Mouse (Mus musculus) urinary bladder, postnatal 36 days (tissue): ENCODE measurements at regions not wholly inside any gene's neighbourhood (a gene's known extent, or its start where the extent isn't known, plus 50 kb on each side); places are given as distances from the start of the nearest gene placed in this dataset.

ENCODE experiments used
- DNase-seq, 2 experiments: peaks; one replicate each; pipeline ENCODE4 v3.0.0; 2022; ENCODE audit warnings: low spot score in 2 of 2, mixed read lengths in 1 of 2

DNA sequence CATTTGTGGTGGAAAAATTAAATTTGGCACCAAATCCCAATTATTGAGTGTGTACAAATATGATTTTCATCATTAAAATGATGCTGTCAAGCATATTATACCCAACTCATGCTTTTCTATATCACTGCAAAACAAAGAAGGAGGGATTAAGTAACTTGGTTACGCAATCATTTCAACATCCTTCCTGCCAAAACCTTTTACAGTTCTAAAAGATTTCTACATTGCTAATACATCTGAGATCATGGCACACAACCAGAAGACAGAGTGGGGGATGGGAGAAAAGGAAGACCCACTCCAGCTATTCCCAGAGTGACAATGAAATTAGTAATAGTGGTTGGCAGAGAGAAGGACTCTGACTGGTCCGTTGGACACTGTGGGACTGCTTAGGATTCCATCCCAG, 280.3 kb upstream of the Nr2f2 start:
- DNase-seq, result no peak

DNA sequence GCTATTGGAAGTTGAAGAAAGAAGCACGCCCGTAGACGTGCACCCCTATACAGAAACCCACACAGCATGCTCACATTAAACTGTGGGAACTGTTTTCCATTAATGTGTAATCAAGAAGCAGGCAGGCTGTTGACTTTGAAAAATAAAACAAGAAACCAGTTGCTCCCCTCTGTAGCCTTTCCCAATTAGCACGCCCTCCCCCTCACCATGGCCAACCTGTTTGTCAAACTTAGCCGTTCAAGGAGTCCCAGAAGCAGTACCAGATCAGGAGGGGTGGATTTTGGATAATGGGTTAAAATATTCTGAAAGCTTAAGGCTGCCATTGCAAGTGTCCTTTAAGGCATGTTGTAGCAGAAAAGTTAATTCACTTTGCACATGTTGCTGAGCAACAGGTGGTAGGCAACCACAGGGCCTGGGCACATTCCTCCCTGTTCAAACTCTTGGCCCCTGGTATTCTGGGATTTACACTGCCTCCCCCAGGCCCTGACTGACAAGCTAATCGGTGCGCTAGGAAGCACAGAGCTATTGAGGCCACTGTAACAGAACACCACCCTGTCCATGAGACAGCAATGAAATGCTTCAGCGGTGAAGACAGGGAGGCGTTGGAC, 277.3 kb upstream of the Nr2f2 start:
- no peak for DNase-seq

DNA sequence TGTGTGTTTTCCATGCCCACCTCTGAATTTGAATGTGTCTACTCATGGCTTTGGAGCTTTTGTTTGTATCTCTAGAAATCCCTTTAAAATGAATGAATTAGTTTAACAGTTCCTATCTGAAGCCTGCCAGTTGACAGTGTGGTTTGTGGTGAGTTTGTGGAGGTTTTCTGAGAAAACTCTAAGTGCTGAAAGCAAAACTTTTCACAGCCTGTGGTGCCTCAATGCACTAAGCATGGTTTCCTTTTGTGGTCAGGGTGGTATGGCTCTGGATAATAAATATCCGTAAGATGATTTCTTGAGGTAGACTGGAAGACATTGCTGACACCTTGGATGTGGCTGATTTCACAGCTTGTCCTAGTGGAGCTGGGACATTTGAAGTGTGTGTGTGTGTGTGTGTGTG, 276.5 kb upstream of the Nr2f2 start:
- no peak for DNase-seq

DNA sequence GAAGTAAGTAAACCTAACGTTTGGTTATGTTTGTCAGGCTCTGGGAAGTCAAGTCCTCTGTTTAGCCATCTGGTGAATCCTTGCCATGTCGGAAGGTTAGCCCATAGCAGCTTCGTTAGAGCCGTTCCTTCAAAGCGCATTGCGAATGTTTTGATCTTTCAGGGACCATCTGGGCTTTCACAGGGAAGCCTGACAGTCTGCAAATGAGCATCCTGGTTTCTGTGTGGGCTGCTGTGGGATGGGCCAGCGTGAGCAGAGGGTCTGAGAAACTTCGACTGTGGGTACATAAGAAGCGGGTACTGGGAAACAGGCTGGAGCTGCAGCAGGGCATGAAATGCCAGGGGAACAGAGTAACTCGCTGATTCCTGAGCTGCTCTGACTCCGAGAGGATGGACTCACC, 274.7 kb upstream of the Nr2f2 start:
- no peak for DNase-seq

DNA sequence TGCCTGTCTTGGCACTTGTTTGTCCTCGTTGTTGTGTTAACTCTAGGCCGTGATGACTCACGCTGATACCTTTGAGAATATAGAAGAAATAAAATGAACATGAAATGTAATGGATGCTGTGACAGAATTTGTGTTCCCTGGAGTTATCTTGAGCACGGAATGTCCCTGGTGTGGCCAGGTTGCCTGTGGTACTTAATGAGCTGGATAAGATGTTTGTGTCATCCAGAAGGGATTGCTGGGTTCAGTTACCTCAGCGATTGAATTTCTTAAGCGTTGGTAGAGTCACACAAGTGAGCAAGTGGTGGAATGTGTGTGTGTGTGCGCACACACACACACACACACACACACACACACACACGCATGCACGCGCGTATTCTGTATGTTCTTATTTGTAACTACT, 274.0 kb upstream of the Nr2f2 start:
- no peak for DNase-seq

DNA sequence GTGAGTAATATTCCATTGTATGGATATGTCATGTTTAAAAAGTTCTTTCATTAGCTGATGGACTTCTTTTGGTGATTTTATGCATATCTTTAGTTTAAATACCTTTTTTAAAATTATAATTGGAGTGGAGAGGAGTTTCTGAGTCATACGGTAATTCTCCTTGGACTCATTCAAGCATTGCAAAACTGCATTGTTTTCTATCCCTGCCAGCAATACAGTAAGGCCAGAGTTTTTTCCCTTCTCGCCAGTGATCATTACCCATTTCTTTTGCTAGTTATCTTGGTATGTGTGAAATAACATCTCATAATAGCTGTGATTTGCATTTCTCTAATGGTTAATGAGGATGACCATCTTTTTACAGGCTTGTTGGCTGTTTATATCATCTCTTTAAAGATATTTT, 271.6 kb upstream of the Nr2f2 start:
- no peak for DNase-seq

DNA sequence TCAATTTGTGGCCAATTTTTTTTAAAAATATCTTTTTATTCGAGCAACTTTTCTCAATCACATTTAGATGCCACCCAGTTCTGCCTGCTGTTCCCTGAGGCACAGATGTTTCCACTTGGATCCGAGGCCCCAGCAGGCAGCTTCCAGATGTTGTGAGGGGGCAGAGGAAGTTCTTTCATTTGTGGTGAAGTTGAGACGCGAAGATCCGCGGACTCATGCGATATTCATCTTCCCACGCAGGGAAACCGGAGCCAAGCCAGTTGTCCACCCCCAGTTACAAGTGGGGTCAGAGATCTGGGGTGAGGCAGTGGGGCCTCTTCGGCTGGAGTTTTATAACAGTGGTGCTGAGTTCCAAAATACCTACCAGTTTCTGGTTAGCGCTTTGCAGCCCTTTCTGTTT, 267.5 kb upstream of the Nr2f2 start:
- DNase-seq, result no peak

DNA sequence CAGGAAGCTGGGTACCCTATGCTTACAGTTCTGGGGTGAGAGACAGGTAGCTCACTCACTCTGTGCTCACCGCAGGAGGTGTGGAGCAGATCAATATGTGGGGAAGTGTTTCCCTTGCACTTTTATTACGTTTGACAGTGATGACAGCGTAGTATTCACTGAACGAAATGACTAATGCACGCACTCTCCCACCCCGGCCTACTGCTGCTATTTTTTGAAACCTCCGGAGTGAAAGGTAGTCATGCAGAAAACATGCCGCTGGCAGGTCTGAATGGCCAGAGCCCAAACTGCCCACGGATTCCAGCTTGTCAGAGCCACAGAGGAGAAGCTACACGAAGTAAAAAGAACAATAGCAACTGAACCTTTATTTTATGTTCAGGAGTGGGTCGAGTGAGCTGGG, 267.0 kb upstream of the Nr2f2 start:
- DNase-seq, result no peak

DNA sequence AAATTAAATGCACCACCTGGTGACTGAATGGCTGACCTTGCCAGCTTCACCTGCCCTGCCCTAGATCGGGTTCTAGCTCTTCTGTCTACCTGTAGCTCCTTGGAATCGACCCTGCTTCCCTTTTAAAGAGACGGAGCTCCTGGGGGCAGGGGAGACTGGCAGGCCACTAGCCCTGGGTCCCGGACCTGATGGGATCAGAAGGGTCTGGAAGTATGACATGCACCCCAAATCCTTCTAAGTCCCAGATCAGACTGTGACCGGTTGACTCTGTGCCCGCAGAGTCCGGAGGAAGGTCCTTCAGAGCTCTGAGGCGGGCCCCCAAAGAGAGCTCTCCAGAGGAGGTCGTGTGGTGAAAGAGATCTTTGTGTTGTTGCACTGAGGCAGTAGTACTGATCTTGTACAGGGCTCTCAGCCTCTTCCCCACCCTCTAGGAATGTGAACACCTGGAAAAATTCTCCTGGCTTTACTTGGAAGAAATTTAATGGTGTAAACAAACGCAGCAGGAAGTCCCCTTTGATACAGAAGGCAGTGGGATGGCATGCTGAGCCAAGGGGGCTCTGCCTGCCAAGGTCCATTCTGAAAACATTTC, 259.2 kb upstream of the Nr2f2 start:
- DNase-seq, result no peak

DNA sequence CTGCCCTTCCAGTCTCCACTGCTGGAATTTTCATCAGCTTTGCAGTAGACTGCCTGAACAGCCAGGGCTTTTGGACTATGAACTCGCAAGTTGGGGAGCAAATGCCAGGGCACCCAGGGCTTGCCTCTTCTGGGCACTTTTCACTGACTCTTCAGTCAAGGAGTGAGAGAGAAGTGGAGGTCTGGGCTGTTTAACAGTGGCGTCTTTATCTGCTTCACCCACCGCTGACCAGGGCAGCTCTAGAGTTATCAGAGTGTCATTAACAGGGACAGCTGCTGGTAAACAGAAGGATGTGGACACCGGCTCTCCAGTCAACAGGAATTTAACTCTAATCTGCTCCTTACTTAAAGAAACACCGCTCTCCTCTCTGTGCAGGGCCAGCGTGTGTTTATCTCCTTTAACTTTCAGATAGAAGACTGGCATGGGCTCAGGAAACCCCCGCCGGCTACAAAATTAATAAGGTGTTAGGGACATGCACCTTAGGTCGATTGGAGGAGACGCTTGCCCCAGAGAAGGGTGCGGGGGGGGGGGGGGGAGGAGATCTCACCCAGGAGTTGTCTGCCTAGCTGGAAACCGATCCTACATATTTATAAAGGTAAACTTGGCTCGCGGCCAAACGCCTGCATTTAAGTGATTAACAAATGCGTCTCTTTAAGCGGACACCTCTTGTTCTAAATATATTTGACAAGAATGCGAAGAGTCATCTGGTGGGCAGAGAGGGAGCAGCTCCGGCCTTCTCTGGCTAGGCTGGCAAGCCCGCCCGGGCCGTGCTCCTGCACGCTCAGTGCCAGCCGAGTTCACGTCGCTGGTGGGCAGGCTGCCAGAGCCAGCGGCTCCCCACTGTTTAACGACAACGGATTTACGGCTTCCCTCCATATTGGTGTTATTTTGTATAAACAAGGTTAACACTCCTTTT, 258.4 kb upstream of the Nr2f2 start:
- DNase-seq, result peak; percentile 51 to 64

DNA sequence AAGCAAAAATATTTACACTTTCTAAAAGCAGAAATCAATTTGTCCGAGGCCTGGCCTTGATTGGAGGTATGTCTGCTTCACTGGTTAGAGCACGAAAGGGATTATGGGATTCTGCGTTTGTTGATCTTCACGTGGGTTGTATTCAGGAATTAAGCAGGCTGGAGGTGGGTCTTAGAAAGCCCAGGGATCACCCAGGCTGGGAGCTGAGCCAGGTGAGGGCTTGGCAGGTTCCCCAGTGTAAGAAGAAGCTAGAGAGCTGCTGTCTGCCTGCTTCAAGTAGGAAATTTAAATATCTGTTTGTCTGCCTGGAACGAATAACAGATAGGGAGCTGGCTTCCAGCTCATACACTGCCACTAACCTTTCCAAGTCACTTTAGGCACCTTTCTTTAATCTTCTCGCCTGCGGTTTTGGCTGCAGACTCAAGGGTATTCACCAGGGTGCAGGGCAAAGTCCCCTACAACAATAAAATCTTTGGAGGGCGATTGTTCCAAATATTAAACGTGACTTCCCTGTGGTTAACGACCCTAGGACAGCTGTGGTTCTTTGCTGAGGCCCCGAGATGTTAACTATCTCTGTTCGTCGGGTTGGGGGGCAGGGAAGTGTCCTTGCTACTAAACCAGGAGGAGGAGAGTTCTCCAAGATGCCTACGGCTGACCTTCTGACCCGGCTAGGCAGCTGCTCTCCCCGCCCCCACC, 257.6 kb upstream of the Nr2f2 start:
- DNase-seq, result peak; percentile 33

DNA sequence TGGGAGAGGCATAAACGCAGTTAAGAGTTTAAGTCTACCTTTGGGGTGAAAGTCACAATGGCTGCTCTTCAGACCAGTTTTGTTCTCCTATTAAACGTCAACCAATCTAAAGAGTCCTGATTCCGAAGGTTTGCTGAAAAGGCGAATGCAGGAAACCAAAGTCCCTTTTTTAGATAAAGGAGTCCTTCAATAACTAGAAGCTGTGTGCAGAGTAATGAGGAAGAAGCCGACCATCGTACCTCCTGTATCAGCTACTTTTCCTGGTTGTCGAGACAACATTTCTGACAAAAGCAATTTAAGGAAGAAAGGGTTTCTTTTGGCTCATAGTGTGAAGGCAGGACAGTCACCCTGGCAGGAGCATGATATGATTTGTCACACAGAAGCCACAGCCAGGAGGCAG, 252.9 kb upstream of the Nr2f2 start:
- no peak for DNase-seq

DNA sequence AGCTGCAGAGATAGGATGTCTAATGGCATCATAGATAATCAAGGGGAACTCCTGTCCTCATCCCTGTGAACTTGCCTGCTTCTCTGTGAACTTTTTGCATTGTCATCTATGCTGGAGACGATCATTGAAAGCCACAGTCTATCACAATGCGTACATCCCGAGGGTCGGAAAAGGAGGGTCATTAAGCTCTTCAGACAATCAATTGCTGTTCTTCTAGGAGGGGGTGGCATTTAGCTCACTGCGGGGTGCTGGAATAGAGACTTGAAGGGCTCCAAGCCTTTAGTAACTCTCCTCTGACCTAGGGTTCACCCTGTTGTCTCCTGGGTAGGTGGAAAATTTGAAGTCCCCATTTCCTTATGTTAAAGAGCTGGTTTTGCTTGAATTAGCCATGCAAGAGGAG, 251.7 kb upstream of the Nr2f2 start:
- DNase-seq, result no peak

DNA sequence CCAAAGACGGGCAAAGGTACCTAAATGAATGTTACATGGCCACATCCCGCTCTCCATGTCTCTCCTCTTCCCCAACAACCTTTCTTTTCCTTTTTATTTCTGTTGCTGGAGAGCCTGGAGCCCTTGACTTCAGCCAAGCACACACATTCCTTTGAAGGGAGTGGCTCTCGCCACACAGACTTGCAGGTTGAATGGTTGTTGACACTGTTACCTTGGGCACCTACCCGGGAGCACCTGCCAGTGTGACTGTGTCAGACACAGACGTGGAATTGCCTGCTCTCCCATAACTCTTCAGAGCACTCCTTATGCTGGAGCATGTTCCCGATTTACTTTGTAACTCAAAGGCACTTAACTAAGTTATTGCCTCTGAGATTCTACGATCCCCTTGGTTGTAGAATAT, 240.0 kb upstream of the Nr2f2 start:
- no peak for DNase-seq

DNA sequence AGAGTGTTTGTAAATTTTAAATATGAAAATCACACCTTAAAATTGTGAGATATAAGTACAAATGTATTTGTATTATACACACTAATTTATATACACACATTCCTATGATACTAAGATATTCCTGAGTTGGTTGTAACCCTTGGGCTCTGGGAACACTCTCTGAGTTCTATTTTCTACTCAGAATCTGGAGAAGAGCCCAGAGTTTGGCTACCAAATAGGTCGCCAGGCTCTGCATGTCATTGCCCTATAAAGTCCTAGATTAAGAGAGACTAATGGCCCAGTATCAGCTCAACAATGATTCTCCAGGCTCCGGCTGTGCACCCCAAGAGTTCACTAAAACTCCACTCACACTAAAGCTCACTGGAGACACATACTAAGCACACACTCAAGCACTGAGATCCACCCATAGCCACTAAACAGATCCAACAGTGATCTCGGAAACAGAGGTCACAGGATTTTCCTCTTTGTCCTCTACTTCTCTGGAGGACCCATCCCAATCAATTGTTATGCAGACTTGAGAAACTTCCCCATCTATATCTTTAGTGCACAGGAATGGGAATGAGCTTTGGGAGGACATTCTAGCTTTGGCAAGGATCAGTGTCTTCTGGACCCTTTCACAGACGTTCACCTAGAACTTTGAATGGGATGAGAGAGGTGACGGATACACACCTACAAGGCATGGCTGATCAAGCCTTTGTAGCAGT, 238.1 kb upstream of the Nr2f2 start:
- no peak for DNase-seq

DNA sequence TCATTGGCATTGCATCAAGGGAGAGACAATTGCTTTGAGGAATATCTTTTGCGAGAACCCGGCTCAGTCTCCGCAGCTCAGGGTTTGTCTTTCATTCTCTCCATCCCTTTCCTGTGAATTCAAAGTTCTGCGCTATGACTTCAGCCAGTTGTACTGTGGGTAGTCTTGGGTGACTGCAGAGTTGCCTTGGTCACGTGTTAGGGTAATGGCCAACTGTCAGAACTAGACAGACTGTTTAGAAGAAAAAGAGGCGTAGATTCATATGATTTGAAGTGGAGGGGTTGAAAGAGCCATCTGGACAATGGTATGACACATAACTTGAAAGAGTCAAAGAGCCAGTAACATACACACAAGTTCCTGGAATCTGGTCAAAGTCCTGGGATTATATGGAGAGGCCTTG, 226.5 kb upstream of the Nr2f2 start:
- DNase-seq, result no peak

DNA sequence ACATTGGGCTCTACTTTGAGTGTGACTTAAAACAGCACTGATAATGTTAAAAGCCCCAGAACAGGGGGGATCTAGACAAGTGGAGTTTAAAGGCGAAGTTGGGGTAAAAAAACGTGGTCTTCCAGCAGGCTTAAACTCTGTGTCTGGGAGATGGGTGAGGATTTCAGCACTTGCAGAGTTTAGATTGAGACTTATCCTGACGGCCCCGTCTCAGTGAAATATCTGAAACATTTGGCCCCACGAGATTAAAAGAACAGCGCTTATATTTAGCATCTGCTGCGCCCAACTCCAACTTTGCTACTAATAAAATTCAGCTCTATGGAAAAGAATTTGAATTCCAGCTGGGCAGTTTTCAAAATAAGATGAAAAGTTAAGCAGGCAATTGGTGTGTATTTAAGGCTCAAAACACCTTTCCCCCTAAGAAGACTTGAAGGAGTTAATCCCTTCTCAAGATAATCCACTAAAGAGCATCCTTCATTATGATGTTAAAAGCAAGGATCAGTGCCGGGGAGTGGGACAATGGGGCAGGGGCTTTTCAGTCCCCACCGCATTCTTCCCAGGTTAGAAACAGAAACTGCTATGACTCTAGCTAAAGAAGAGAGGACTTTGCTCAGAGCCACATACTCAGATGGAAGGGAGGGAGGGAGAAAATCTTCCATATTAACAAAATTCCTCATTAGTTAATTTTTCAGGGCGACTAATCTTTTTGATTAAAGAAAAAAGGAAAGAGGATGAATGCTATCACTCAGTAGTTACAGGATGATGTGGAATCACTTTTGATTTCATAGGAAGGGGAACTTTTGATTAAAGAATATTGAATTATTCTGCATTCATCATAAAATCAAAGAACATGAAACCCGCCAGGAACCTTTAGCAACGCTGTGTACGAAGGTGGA, 225.1 kb upstream of the Nr2f2 start:
- DNase-seq, result no peak

DNA sequence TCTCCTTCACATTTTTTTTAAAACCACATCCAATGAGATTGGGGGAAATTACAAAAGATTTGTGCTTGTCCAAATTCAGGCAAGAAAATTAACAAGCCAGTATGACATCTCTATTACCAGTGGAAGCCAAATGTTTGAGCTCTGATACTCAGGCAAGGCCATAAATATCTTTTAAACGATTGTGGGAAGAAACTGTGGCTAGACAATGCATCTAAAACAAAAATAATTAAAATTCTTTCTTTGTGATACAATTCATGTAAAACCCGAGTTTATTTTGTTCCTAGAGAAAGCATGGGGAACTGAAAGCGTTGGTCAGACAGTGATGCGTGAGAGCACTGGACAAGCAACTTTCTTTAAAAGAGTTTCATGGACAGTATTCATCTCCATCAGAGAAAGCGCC, 223.2 kb upstream of the Nr2f2 start:
- DNase-seq, result no peak

DNA sequence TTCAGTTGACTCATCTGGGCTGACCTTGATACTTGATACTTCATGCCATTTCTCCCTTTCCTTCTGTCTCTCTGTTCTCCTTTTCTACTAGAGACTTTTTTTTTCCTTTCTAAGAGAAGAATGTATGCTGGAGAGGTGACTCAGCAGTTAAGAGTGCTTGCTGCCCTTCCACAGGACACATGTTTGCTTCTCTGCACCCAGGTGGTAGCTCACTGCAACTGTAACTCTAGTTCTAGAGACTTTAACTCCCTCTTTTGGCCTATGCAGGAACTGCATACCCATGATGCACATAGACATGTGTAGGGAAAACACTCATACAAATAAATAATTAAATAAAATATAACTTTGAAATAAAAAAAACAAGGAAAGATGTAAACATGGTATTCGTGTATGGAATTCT, 221.5 kb upstream of the Nr2f2 start:
- no peak for DNase-seq

DNA sequence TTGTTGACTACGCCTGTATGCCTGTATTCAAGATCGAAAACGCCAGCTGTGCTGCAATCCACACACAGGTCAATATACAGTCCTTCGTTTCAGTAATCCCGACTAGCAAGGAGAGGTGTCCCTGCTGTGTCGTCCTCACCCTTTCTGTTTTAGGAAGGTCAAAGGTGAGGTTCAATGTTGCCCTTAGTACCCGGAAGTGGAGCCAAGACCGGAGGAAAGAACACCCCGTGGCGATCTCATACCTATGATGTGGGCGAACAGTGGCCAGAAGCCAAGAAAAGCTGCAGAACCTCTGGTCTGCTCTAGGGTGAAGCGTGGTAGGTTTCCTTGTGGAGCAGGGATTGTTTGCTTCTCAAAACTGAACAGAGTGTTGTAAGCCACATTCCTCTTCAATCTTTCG, 217.9 kb upstream of the Nr2f2 start:
- DNase-seq, result no peak
